8 mouse cellular contexts compared by ENCODE assay signal in the genomic region with DNA sequence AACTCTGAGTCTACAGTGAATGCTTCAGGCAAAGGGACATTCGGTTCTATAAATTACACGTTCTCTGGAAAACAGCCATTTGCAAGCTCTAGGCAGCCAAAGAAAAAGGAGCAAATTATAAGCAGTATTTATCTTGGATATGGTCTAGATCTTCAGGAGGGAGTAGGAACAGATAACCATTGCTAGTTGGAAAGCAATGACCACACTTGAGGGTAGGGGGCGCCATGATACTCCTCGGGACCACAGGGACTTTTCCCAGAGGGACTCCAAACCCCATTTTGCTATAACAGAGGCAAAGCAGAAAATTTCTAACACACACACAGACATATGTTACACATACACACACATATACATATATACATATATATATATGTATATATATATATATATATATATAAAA. TPM values are rescaled to one million over a fixed set of nuclear protein-coding genes. Genes with fewer than 3 reads are reported as not detected.
DNase-seq lines count a peak whose midpoint lies in the region; ATAC-seq and TF ChIP-seq lines count a peak whose summit lies in the region.

No protein-coding gene starts in this region.

- no peak overlapping the region for H3K4me3 ChIP-seq in lung, embryonic 14.5 days (ENCODE audit: low read depth, low read length)
- H3K4me3 ChIP-seq in liver, adult 2 months (ENCODE audit: insufficient read depth, low read depth, low read length) = no peak overlapping the region

- H3K36me3 ChIP-seq in lung, embryonic 14.5 days (ENCODE audit: insufficient read depth) = no peaks in the 10 kb centered on the region
- no peaks in the 10 kb centered on the region for H3K36me3 ChIP-seq in liver, adult 2 months (ENCODE audit: control insufficient read depth, insufficient read depth, low read length)

- no peaks in the 10 kb centered on the region for H3K79me2 ChIP-seq in liver, adult 2 months (ENCODE audit: control insufficient read depth, insufficient read depth, low read length)

- peaks cover 17% of the 10 kb centered on the region; the same call in 1 of the 2 replicates for H3K27me3 ChIP-seq in lung, embryonic 14.5 days (ENCODE audit: insufficient read depth, low read length)
- H3K27me3 ChIP-seq in liver, adult 2 months (ENCODE audit: control insufficient read depth, insufficient read depth, low read length) = no peaks in the 10 kb centered on the region

- no peak overlapping the region for H3K27ac ChIP-seq in lung, embryonic 14.5 days (ENCODE audit: low read depth)
- H3K27ac ChIP-seq in liver, adult 2 months (replicated peaks; ENCODE audit: insufficient read depth, low read depth, low read length) = no peak overlapping the region

- TF ChIP-seq POLR2A in liver, adult 2 months (IDR thresholded peaks at IDR 0.05; ENCODE audit: extremely low read depth, insufficient read depth, low read length) = no peak

- peak overlapping the region; percentile 31; the same call in 1 of the 2 replicates for H3K4me2 ChIP-seq in lung, embryonic 14.5 days

- TF ChIP-seq CTCF in lung, embryonic 14.5 days (IDR thresholded peaks at IDR 0.05; ENCODE audit: low read depth) = peak; percentile 56
- TF ChIP-seq CTCF in liver, adult 2 months (IDR thresholded peaks at IDR 0.05; ENCODE audit: low read depth, low read length) = peak; percentile 44; the same call in 1 of the 2 replicates

- no peak for ATAC-seq in lung, embryonic 14.5 days (ENCODE audit: insufficient read depth)
- no peak for ATAC-seq in inflammation-experienced regulatory T-cells, adult 6 months

- DNase-seq in embryo, embryonic 10 days (ENCODE audit: low spot score) = peak; percentile 64
- no peak for DNase-seq in embryo, embryonic 9.5 days (ENCODE audit: extremely low spot score)
- peak; percentile 62 for DNase-seq in lung, embryonic 14.5 days
- DNase-seq in lung, postnatal 25 days (ENCODE audit: low spot score) = no peak
- DNase-seq in embryo, embryonic 11 days = peak; percentile 47
- DNase-seq in liver, adult 2 months (ENCODE audit: extremely low read depth, low read depth, low spot score) = no peak
- no peak for DNase-seq in spleen, postnatal 14 days (ENCODE audit: low spot score in 2 of 2)

- 21% methylated on average over 4 of the region's 4 CpGs for WGBS in lung, embryonic 14.5 days
- WGBS in liver, adult 2 months = 32% methylated on average over 4 of the region's 4 CpGs

- no peak overlapping the region for H3K9ac ChIP-seq in lung, embryonic 14.5 days
- H3K9ac ChIP-seq in liver, adult 2 months (ENCODE audit: low read depth, low read length) = no peak overlapping the region

- no peaks in the 10 kb centered on the region for H3K9me3 ChIP-seq in lung, embryonic 14.5 days (ENCODE audit: low read depth, low read length)

- peaks cover 8% of the 10 kb centered on the region for H3K4me1 ChIP-seq in lung, embryonic 14.5 days (ENCODE audit: insufficient read depth)
- H3K4me1 ChIP-seq in liver, adult 2 months (ENCODE audit: control insufficient read depth, insufficient read depth, low read length) = peaks cover 8% of the 10 kb centered on the region

RNA-seq across cellular contexts. Expression of a gene that starts 3.5 kb away (rescaled TPM):
- polyA plus RNA-seq in lung, embryonic 14.5 days (2014; fragmentation: Nextera tagmentation; extraction: Ambion mirVana) = 11.4 and 15.5 TPM in 2 replicates
- 7.9 and 8.4 TPM in 2 replicates for total RNA-seq in liver, adult 2 months (2014; rRNA removed)
- polyA plus RNA-seq in liver, adult 2 months (2012; rRNA removed) = 11.0 and 13.1 TPM in 2 replicates
- polyA plus RNA-seq in inflammation-experienced regulatory T-cells, adult 6 months (2017; shearing (Covaris generic)) = 1 to 10 TPM in 2 of 3 experiments, under 1 TPM in 1; 0.70 to 2.2 (median 2.0) TPM

Comparison
In these comparisons a context has a peak if more than half of its experiments do, and no peak if none do; other contexts are left out.
1. DNase-seq: peak in embryo, embryonic 10 days (single experiment), lung, embryonic 14.5 days (single experiment) and embryo, embryonic 11 days (single experiment); none in embryo, embryonic 9.5 days (single experiment), lung, postnatal 25 days (single experiment), liver, adult 2 months (single experiment) and spleen, postnatal 14 days (0 of 2).